Mouse (Mus musculus): ENCODE data around the gene Tubb5.

Gene Tubb5

GRCm38 (mm10) chr17:35822964-35823937, 14.9 kb downstream of the Tubb5 start, which contains the start of gene Flot1:
TSS of gene Flot1 (plus strand) at chr17:35823230.
- peak; percentile 90 for DNase-seq

DNA sequence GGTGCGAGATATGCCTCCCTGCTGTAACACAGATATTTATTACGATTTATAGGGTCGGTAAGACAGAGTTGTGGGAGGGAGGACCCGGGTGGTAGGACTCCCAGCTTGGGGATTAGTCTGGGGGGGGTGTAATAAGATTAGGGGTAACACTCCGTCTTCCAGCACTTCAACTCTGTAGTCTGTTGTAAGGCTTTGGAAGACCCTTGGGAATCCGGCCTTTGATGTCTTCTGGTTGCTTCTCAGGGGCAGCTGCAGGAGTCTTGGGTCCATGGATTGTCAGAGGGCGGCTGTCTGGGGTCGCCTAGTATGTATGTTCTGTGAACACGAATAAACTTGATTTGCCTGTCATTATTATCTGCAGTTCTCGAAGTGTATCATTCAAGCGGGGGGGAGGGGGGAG, 15.5 kb downstream of the Tubb5 start:
- peak; percentile 45 for DNase-seq

DNA sequence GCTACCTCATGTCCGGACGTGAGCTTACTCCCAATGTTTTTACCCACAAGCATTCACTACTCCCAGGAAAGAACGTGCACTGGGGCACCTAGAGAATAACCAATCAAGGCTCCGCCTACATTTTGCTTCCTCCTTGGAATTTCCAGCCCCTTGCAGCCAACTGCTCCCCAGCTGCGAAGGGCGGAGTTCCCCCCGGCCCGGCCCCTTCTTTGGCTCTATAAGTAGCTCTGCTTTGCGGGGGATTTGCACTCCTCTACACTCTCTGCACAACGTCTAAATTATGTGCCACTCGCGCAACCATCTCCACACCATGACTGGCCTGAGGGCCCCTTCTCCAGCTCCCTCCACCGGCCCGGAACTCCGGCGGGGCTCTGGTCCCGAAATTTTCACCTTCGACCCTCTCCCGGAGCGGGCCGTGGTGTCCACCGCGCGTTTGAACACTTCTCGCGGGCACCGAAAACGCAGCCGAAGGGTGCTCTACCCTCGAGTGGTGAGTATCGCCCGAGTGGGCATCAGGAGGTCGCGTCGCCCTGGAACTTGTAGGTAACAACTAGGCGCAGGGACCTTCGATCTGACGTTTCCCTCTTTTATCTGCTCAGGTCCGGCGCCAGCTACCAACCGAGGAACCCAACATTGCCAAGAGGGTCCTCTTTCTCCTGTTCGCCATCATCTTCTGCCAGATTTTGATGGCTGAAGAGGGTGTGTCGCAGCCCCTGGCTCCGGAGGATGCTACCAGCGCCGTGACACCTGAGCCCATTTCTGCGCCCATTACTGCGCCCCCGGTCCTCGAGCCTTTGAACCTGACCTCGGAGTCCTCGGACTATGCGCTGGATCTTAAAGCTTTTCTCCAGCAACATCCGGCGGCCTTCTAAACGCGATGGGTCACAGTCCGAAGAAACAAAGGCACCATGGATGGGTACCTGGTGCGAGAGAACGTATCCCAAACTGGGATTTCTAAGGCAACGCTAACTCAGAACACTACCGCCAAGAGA, 16.4 kb downstream of the Tubb5 start, which contains the start of gene Ier3:
Gene Ier3, plus strand, starts transcription at position 246 of the 992 bp plus-strand sequence.
- DNase-seq = peak; percentile 97

DNA sequence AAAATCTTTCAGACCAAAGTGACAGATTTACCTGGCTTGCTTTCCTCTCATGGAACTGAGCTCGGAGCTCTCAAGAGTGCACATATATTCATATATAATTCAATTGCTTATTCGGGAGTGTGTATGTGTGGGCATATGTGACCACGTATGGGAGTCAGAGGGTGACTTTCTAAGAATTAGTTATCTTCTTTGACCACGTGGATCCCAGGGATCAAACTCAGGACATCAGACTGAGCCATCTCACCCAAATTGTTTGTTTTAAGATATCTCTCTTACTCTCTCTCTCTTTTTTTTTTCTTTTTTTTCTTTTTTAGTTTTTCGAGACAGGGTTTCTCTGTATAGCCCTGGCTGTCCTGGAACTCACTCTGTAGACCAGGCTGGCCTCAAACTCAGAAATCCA, 18.0 kb downstream of the Tubb5 start:
- DNase-seq = no peak

- DNase-seq = peak; percentile 55
Measured at GRCm38 (mm10) chr17:35817226-35817625, 20.9 kb downstream of the Tubb5 start.

GRCm38 (mm10) chr17:35816686-35817085, 21.4 kb downstream of the Tubb5 start:
- peak; percentile 44 for DNase-seq

DNA sequence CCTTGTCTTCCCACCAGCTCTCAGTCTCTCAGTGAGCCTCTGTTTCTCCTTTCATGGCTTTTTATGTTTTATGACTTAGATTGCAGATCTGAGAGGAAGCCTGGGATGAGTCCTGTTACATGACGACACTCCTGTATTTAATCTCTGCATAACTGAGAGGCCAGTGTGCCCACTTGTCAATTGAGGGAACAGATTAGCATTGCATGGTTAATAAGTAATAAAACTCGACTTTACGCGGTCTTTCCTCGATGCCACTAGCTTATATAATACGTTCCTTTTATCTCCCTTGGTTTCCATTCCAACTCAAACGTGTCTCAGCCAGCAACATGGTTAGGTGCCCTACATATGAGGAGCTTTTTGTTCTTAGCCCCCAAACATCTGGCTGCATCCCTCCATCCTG, 22.3 kb downstream of the Tubb5 start:
- DNase-seq = peak; percentile 55

- peak; percentile 83 for DNase-seq
Measured at GRCm38 (mm10) chr17:35814678-35815077, 23.4 kb downstream of the Tubb5 start.

DNA sequence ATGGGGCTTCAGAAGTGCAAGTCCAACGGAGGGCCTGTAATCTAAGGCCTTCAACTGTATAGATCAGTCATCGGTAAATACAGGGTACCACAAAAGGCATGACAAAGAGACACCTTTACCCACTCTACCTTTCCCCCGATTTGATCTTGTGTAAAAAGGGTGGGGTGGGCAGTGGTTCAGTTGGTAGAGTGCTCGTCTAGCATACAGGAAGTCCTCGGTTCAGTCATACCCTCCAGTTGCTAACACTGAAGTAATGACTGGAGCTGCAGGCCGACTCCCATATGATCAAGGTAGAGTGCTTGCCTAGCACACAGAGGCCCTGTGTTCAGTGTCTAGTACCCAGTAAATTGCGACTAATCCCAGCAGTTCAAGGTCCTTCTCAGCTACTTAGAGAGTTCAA, 24.5 kb downstream of the Tubb5 start:
- no peak for DNase-seq

- DNase-seq = peak; percentile 98
Measured at GRCm38 (mm10) chr17:35813245-35813647, 24.9 kb downstream of the Tubb5 start.

DNA sequence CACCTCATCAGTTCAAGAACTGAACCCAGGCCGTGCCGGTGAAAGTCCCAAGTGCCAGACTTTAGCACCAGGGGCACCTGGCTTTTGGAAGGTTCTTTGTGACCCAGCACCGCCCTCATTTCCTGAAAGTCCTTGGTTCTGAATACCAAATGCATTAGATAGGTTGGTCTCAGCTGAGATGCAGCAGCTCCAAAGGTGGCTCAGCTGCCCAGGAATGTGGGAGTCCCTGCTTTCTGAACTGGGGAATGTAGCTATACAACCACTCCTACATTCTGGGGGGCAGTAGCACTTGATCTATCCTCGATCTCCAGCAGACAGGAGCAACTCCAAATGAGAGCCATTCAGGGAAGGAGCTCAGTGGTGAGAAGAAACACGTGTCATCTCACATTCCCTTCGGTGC, 25.4 kb downstream of the Tubb5 start:
- peak; percentile 61 for DNase-seq

- DNase-seq = no peak
Measured at GRCm38 (mm10) chr17:35812307-35812706, 25.8 kb downstream of the Tubb5 start.

DNA sequence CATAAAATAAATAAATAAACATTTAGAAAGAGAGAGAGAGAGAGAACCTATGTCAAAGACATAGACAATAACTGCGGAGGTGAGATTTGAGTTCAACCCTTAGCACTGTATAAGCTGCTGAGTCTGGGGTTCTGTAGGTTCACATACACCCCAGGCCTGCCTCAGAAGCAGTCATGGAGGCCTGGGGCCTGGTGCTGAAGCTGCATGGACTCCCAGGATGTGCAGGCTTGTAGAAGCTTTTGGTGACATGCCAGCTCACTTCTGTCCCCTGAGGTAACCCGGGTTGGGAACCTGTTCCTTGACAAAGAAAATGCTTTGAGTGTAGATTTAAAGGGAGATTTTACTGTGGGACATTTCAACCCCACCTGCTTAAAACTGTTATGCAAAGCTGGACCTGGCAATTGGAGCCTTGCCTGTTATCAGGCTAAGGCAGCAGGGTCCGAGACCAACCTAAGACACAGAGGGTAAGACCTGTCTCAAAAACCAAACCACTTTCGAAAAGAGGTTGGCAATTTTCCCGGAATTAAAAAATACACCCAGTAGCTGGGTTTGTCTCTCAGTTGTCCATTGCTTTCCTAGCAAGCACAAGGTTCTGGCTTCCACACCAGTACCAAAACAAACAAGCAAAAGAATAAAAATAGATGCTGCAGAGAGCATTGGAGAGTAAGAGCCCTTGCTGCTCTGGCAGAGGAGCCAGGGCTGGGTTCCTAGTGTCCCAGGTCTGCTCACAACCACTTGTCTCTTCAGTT, 27.0 kb downstream of the Tubb5 start:
- DNase-seq = no peak

- no peak for DNase-seq
Measured at GRCm38 (mm10) chr17:35809395-35809794, 28.7 kb downstream of the Tubb5 start.

- DNase-seq = peak; percentile 78
Measured at GRCm38 (mm10) chr17:35808073-35808472, 30.0 kb downstream of the Tubb5 start.

GRCm38 (mm10) chr17:35803858-35804399, 34.2 kb downstream of the Tubb5 start:
- peak; percentile 60 for DNase-seq

DNA sequence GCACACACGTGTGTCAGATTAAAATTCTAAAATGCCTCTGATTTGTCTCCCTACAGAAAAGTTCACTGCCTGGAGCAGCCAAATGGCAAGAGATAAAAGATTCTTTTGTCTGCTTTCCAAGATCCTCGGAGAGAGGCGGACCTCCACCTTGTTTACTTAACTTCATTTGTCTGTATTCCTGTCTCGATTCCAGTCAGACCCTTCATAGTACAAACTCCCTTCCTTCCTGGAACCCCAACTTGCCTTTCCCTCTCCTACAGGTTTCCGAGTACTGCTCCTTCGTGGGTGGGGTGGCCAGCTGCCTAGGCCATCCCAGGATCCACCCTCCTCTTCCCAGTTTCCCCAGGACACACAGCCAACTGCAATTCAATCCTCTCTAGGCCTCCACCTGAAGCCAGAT, 35.1 kb downstream of the Tubb5 start:
- DNase-seq = no peak

GRCm38 (mm10) chr17:35800905-35801304, 37.2 kb downstream of the Tubb5 start:
- no peak for DNase-seq

DNA sequence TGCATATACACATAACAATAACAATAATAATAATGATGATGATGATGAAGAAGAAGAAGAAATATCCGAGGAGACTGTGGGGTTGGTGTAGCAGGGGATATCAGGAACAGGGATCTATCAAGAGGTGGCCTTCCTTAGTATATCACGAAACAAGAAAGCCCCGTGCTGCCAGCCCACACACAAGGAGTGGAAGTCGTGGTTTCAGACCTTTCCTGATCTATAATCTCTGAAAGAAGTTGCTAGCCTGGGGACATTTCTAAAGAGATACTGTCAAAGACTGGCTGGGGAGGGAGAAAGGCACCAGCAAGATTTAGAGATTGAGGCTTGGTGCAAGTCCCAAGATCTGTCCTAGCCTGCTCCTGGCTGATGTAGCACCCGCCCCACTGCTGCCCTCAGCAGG, 41.3 kb downstream of the Tubb5 start:
- no peak for DNase-seq

GRCm38 (mm10) chr17:35795656-35796055, 42.5 kb downstream of the Tubb5 start:
- DNase-seq = no peak

GRCm38 (mm10) chr17:35795099-35795498, 43.0 kb downstream of the Tubb5 start:
- DNase-seq = no peak

DNA sequence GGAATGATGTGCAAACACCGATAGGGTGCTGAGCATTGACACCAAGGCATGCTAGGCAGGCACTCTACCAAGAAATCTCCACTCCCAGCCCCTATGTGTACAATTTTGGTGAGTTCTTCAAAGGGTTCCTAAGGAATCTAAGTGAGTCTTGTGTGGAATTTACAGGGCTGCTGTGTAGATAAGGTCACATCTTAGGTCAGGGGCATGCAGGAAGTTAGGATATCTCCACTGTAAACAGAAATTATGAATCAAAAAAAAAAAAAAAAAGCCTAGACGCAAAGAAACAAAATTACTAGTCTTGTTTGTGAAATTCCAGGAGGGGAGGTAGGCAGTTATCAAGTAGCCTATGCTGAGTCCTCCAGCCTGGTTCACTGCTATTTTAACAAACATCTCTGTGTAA, 45.3 kb downstream of the Tubb5 start:
- no peak for DNase-seq
